Mouse (Mus musculus) kidney, postnatal 4 days (tissue): ENCODE measurements around the gene Tle2.
A peak's percentile ranks its signal among the peaks of the same experiment; 100 is the strongest.

Experiments used
- DNase-seq, 2 experiments: peaks; one replicate each; pipeline ENCODE4 v3.0.0; 2021; ENCODE audit warnings: mixed read lengths in 2 of 2

Gene Tle2

DNA sequence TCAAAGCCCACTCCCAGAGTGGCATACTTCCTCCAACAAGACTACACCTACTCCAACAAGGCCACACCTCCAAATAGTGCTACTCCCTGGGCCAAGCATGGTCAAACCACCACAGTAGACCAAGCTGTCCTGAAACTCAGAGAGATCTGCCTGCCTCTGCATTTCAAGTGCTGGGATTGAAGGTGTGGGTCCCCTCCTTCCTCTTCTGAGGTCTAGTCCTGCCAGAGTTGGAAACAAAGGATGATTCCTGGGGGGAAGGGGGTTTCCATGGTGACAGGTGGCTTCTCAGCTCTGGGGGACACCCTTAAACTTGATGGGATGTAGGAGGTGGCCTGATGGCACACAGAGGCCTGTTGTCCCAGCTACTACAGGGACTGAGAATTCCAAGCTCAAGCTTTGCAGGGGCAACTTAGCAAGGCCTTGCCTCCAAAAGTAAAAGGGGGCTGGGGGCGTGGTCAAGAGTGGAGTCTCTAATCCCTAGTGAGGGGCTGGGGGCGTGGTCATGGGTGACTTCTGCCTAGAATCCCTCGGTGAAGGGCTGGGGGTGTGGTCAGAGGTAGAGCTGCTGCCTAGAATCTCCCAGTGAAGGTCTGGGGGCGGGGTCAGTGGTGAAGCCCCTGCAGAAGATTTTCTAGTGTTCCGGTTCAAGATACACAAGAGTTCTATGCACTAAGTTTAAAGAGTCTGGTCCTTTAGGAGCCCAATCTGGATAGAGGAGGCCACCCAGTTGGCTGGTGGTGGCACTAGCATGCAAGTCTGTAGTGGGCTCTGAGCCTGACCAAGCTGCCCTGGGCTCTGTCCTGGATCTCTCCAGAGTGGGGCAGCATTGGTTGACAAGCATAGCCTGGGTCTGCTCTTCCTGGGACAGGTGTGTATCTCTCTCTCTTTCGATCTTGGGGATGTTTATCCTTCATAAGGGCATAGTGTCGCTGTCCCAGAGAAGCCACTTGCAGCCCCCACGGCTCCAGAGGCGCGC, at the start of gene Tle2:
Gene Tle2 (plus strand): TSS at position 481 of the 976 bp plus-strand sequence.
- DNase-seq, result peak in 1 of 2 experiments; percentile 39

DNA sequence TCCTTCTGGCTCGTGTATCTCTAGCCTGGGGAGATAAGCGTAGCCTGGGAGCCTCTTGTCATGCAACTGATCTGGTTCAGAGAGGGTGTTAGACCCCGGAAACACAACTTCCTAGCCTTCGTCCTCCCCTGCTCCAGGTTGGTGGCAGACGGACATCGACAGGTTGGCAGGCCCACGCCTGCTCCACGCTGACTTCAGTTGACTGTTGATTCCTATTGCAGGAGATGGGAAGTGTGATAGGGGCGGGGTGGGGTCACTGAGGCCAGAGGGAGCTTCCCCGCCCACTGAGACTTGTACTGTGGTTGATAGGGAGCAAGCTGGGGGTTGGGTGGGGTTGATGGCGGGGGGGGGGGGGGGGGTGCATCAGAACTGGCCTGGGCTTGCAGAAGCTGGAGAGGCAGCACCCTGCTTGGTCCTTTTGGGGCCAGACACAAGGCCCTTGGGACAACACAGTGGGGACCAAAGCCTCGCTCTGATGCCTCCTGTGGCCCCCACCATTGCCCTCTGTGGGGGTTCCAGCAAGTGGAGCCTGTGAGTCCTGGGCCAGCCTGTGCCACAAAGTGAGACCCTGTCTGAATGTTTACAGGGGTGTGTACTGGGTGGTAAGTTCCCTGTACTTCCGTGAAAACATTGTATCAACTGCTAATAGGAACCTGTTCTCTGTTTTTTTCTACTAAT, 49.2 kb upstream of the Tle2 start:
- no peak for DNase-seq

DNA sequence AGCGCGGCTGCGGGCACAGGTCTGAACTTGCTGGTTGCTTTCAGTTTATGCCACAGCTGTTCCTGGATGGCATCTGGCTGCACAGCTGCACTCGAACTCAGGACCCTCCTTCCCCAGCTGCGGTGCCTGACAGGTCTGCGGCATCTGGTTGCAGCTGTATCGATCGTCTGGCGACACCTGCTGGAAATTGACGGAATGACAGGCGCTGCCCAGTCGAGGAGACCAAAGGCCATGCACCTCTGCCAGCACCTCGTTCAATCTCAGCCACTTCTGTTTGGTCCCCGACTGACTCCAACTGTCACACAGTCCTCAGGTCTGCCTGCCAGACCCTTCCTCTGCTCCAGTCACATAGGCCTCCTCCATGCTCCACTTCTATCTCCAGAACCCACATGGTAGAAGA, 47.6 kb upstream of the Tle2 start:
- peak; percentile 90 to 91 for DNase-seq

DNA sequence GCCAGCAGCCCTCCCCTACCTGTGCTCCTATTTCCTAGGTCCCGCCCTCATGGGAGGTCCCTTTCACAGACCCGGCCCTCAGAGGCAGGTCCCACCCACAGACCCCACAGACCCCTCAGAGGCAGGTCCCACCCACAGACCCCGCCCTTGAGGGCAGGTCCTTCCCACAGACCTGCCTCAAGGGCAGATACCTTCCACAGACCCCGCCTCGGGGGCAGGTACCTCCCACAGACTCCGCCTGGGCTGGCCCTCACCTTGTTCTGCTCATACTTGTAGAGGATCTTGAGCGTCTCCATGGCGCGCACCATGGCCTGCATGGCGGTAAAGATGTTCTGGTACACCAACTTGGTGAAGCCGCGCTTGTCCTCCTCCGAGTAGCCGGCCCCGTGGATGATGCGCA, 39.5 kb upstream of the Tle2 start:
- DNase-seq, result peak; percentile 25 to 31

DNA sequence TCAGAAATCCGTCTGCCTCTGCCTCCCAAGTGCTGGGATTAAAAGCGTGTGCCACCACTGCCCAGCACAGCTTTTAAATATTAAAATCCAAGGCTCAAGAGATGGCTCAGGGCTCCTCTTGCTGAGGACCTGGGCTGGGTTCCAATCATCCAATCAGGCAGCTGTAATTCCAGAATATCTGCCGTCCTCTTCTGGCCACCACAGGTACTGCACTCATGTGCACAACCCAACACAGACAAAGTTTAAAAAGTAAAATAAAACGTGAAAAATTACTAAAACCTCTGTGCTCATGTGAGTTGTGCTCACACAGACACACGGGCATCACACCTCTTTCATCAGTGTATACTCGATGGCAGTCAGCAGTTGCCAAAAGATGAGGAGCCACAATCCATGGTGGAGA, 37.6 kb upstream of the Tle2 start:
- DNase-seq, result peak in 1 of 2 experiments; percentile 46

DNA sequence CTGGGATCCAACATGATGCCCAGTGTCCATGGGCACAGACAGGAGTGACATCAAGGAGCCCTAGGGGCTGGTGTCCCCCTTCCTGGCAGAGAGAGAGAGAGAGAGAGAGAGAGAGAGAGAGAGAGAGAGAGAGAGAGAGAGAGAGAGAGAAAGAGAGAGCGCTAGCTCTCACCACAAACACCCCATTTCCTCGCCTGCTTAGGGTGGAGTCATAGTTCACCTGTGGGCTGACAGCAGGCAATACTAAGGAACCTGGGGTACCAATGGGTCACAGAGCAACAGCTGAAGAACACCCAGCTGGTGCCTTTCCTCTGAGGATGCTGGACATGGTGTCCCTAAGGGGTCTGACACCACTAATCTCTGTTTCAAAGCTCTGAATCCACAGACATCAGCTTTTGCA, 36.9 kb upstream of the Tle2 start:
- DNase-seq, result no peak

DNA sequence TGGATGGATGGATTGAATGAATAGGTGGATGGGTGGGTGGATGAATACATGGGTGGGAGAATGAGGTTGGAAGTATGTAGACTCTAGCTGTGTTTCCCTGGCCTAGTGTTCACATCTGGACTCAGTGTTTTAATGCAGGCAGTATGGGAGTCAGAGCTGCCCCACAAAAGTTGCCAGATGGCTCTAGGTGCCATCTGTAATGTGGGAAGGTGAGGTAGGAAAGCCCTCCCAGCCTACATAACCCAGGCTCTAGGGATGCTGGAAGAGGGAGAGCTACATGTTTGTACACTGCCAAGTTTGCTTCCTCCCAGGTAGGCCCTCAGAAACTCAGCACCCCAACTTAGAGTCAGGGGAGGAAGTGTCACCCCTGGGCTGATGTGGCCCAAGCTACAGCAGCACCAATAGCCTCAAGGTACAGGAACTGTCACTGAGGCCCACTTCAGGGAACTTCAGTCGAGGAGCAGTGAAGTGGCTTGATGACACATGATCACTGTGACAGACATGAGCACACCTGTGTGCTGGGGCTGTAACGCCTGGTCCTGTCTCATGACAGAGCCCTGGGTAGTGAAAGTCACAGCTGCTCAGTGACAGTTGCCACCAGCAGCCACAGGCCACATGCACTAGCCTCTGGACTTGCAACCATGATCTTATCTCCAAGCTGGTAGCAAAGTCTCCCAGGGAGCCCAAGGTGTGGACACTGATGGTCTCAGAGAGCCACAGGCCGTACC, 35.9 kb upstream of the Tle2 start:
- DNase-seq, result no peak

DNA sequence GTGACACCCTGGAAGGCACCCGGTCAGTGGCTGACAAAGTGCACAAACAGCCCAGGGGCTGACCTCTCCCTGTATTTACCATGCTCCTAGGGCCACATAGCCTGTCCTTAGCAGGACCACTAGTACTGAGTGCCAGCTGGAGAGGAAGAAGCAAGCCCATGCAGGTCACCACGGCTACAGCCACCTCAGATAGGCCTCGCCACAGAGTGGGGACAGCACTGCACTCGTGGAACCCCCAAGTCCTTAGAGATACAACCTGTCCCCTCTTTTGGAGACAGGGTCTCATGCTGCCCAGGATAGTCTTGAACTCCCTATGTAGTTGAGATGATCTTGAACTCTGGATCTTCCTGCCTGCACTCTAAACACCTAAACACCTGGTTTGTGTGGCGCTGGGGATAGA, 33.0 kb upstream of the Tle2 start:
- no peak for DNase-seq

DNA sequence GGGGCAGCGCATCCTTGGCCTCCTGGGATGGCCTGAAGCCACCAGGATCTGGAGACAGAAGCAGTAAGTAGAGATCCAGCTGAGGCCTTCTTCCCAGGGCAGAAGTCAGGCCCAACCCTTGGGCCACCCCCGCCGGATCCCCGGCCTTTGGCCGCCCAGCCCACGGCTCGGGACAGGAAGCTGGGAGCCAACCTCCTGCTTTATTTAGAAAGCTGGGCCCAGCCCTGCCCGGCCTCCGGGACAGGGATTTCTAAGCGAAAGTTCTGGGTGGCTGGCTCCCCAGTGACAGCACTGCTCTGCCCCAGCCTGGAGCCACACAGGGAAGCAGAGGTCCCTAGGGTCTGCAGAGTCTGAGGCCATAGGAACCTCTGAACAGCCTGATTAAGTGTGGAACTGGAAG, 32.6 kb upstream of the Tle2 start:
- DNase-seq, result peak; percentile 58 to 77

DNA sequence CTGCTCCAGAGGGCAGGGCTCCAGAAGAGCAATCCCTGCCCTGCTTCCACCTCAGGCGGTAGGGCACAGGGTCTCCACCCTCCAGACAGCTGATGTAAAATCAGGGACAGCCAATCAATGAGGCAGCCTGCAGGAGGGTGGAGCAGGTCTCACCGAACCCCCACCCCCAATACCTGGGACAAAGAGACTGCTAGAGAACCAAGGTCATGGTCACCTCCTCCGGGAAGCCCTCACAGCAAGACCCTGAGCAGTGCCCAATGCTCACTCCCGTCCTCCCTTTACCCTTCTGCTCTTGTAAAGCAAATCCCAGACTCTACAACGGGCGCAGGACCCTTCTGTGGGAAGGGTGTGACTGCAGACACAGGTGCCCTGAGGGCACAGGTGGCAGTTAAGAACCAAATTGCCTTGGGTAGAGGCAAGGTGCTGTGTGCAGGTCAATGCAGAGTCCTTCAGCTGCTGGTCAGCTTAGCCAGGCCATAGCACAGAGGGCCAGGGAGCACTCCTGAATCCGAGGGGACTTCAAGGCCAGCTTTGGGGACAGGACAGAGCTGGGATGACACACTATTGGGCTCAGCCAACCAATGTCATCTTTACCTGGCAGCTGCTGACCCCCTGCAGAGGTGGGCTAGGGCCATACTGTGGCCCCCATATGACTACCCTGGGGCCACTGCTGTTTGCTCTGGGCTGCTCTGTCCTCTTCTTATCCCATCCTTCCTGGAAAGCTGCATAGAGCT, 31.5 kb upstream of the Tle2 start:
- DNase-seq, result no peak

DNA sequence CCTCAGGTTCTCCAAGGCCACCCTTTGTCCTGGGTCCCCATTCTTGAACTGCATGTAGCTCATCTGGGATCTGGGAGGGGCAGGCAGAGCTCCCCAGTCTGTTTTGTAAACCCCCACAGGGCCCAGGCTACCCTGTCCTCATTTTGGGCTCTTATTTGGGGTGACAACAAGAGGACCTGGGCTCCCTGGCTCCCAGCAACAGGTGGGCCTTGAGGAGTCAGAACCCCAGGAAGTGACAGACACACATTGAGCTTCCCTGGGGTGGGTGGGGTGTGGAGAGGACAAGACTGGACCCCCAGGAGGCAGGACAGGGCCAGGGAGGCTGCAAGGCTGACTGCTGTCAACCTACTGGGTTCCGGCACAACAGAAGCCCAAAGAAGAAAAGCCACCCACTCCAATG, 30.7 kb upstream of the Tle2 start:
- DNase-seq, result no peak

DNA sequence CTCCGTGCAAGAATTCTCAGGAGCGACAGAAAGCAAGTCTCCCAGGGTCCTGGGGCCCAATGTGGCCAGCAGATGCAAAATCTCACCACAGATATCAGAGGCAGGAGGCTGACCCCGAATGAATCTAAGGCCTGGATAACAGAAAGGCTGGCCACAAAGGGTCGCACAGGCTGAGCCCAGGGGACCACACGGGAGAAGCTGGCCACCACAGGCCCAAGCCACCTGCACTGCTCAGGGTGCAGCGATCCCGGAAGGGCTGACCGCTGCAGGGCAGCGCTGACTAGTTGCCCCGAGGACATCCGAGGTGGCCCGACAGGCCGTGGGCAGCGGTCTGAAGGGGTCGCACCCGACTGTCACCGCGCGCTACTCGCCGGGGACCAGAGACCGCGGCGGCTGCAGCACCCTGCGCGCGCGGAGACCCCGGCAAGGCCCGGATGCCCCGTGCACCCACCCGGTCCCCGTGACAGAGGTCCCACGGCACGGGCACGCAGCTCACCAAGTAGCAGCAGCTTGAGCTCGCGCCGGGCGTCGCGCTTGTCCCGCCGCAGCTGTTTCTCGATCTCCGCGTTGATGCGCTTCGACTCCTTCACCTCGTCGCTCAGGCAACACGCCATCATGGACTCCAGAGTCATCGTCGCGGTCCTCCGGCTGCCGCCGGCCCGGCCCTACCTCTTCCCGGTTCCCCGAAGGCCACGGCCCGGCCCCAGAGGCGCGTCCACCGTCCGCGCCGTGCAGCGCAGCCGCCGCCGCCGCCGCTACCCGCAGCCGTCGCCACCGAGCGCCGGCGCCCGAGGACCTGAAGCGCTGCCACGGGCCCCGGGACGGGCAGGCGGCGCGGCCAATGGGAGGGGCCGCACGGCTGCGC, 29.8 kb upstream of the Tle2 start:
- DNase-seq, result no peak

DNA sequence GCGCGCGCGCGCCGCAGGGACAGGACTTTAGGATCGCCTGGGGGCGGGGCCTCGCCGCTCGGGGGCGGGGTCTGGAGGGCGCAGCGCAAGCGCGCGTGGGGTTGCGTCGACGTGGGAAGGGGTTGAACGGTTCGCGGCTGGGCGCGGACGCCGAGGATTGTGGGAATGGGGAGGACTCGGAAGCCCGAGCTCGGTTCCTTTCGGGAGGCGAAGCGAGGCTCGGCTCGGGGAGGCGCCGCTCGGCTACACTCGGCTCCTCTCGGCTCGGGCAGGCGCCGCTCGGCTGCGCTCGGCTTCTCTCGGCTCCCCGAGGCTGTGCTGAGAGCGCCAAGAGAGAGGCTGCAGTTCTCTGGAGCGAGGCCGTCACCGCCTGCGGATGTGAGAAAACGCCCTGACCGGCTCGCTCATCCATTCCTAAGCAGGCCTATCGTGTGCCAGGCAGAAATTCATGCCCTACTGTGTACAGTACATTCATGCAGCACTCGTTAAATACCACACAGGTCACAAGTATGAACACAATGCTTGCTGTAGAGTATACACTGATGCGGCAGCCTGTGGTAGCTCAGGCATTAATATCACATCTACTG, 29.1 kb upstream of the Tle2 start, which contains the start of gene Gna11:
Gene Gna11 (minus strand): TSS at position 30 of the 587 bp plus-strand sequence.
- DNase-seq, result peak; percentile 100

DNA sequence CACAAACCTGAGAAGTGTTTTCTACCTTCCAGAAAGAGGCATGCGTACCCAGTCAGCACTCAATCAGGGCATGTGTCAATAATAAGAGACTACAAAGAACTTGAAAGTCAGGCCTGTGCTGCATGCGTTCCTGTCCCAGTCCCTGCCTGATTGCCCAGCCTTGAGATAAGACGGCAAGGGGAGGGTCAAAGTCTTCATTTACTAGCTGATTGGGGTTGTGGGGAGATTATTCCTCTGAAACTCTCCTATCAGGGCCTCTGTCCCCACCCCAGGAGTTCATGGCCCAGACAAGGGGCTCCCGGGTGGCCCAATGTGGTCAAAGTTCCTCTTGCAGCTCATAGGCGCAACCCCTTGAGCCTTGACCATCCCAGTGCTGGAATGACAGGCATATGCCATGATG, 28.0 kb upstream of the Tle2 start:
- no peak for DNase-seq

DNA sequence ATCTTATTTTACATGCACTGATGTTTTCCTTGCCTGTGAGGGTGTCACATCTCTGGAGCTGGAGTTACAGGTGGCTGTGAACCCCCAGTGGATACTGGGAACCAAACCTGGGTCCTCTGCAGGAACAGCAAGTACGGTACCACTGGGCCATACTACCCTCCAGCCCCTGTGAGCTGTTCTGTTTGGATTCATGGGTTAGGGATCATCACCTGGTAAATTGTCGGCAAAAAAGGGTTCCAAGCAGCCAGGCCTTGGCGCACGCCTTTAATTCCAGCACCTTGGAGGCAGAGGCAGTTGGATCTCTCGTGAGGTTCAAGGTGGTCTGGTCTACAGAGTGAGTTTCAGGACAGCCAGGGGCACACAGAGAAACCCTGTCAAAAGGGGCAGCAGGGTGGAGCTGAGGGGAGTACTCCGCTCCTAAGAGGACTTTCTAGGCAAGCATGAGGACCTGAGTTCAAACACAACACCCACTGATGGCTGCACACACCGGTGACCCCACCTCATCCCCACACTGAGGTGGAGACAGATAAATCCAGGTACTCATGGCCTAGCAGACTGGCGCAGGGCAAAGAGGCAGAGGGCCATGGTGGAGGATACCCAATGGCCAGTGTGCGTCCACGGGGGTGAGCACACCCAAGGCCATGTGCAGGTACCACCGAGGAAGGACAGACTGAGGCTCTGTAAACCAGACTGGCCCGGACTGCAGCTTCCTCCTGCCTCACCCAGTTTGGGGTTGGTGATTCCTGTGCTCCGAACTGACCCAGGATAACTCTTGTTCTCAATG, 27.4 kb upstream of the Tle2 start:
- no peak for DNase-seq

DNA sequence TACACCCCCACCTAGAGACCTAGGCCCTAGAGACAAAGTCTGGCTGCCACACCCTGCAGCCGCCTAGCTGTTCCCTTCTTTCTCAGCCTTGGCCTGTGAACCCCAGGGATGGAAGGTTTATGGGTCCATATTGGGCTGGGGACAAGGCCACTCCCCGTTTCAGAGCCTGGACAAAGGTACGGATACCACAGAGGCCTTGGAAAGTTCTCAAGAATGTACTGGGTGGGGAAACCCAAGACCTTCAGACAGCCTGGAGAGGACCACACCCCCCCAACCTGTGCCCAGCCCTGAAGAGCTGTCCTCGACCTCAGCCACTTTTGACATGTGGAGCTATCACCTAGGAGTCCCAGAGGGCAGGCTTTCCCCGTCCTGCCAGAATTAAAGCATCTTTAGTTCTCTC, 25.4 kb upstream of the Tle2 start:
- no peak for DNase-seq

DNA sequence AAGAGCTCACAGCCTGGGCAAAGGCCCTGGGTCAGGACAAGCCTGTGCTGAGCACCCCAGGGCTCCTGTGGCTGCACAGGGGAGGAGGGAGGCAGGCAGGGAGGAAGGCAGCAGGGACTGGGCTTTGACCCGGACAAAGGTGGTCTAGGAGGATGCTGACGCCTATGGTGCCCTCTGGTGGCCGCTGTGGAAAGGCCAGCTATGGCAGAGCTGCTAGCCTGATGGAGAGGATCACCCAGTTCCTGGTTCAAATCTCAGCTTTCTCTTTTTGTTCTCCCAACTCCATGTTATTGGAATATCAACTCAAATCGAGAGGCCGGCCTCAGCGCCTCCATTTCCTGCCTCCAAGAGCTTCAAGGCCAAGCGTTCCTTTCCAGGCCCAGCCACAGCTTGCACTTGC, 24.1 kb upstream of the Tle2 start:
- peak; percentile 84 to 88 for DNase-seq

DNA sequence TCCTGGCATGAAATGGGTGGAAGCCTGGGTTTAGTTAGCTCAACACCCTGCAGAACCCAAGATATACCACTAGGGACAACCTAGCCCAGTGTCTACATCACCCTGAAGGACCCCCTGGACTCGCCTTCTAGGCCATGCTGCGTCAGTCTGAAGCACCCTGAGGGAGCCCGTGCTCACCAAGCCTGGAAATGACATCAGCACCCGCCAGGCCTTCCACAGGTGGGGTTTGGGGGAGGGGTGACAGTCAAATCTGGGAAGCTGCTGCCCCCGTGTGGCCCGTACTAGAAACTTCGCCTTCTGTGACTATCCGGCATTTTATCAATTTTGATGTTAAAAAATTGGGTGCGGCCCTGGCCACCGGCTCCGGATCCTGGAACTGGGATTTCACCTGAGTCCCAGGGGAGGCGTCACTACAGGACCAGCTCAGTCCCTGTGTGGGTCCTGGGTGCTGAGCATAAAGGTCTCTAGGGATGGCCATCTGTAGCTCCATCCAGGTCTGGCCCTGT, 22.7 kb upstream of the Tle2 start:
- DNase-seq, result peak; percentile 90 to 94

DNA sequence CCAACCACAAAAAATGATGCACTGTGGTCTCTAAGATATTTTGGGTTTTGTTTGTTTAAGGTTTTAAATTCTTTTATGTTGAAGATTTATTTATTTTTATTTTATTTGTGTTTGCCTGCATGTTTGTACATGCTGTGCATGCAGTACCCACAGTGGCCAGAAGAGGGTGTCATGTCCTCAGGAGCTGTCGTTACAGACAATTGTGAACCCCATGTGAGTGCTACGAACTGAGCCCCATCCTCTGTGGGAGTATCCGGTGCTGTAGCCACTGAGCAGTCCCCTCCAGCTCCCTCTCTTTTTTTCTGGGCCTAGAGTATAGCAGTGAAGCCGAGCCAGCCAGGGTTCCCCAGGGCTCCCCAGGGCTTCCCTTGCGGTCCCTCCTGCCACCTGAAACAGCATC, 21.1 kb upstream of the Tle2 start:
- peak; percentile 60 to 63 for DNase-seq
